Mouse (Mus musculus) heart, postnatal 0 days (tissue): Measurements from ENCODE around the gene Arnt2. TPM values are rescaled to one million over a fixed set of nuclear protein-coding genes. Genes with fewer than 3 reads are reported as not detected.

Experiments used
- ATAC-seq: fragments of 200-750 bp; cut with Nextera tagmentation; 2 replicates; pipeline ENCODE4 v1.8.0; 2017; ENCODE audit warnings: low read depth, moderate number of reproducible peaks, moderate library complexity; ENCODE audit not compliant: insufficient read depth
- DNase-seq: peaks from one replicate; pipeline ENCODE4 v3.0.0-alpha.2; 2016; ENCODE audit warnings: low spot score
- H3K27ac ChIP-seq: fragments of 300-500 bp; sonication (generic); 2 replicates; pipeline ENCODE4 v1.5.1; 2014; ENCODE audit warnings: low read depth, mild to moderate bottlenecking
- H3K27me3 ChIP-seq: fragments of 300-500 bp; sonication (generic); 2 replicates; pipeline ENCODE4 v1.6.1; 2014; ENCODE audit warnings: low read length, mixed read lengths; ENCODE audit not compliant: control insufficient read depth, insufficient read depth
- H3K36me3 ChIP-seq: fragments of 300-500 bp; sonication (generic); replicated peaks from 2 replicates; pipeline ENCODE4 v1.6.1; 2014; ENCODE audit warnings: low read length, mixed read lengths; ENCODE audit not compliant: control insufficient read depth, insufficient read depth
- H3K4me1 ChIP-seq: fragments of 300-500 bp; sonication (generic); 2 replicates; pipeline ENCODE4 v1.6.1; 2014; ENCODE audit warnings: antibody characterized with exemption; ENCODE audit not compliant: control insufficient read depth, insufficient read depth
- H3K4me2 ChIP-seq: fragments of 300-500 bp; sonication (generic); 2 replicates; pipeline ENCODE4 v1.6.1; 2014; ENCODE audit warnings: low read depth, mild to moderate bottlenecking, low read length, moderate library complexity
- H3K4me3 ChIP-seq: fragments of 300-500 bp; sonication (generic); 2 replicates; pipeline ENCODE4 v1.5.1; 2014; ENCODE audit warnings: low read depth, low read length
- H3K9ac ChIP-seq: fragments of 300-500 bp; sonication (generic); replicated peaks from 2 replicates; pipeline ENCODE4 v1.6.1; 2014; ENCODE audit warnings: low read depth, low read length, mixed read lengths
- H3K9me3 ChIP-seq: fragments of 300-500 bp; sonication (generic); replicated peaks from 2 replicates; pipeline ENCODE4 v1.6.1; 2016; ENCODE audit warnings: low read length; ENCODE audit not compliant: control insufficient read depth
- CTCF ChIP-seq: IDR thresholded peaks from 2 replicates; pipeline ENCODE4 v1.5.1; 2016; ENCODE audit warnings: antibody characterized with exemption, control low read depth, low read depth
- EP300 ChIP-seq: IDR thresholded peaks from 2 replicates; pipeline ENCODE4 v1.6.1; 2016; ENCODE audit warnings: antibody characterized with exemption, low read depth
- WGBS: fragments of 180-500 bp; shearing (Covaris S2); extraction: QIAGEN DNeasy Blood & Tissue Kit; methylation state at CpG from one replicate; pipeline ENCODE4 v1.1.7; 2014; 5-methylcytosine and 5-hydroxymethylcytosine counted together
- polyA plus RNA-seq: library from polyadenylated mRNA; unstranded; fragments of >200 nt; fragmentation: Nextera tagmentation; extraction: Ambion mirVana; gene quantifications from 2 replicates; pipeline ENCODE4 v1.2.1, GENCODE M21; 2015
- total RNA-seq: library from RNA; depleted of rRNA; stranded (reverse); fragments of >200 nt; gene quantifications from 2 replicates; pipeline ENCODE4 v1.2.3, GENCODE M21; 2014; ENCODE audit warnings: low replicate concordance

The Arnt2 gene
- total and polyA plus RNA-seq, 2 experiments from 2014 or later, result 0.31 to 2.1 TPM

DNA sequence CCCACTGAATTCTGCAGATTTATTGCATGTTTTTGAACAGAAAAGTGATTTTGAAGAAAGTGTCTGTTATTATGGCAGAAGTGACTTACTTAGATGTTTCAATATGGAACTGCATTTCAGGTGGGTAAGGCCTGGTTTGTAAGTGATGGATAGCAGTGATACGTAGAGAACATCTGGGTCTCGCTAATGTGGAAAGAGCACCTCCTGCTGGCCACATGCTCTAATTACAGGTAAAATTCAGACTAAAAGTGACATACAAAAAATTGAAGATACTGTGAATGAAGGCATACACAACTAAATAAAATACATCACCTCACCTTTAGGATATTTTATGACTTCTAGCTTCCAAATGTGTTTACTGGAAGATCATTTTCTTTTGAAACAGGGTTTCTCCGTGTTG lies 66.8 kb downstream of the Arnt2 start:
- ATAC-seq (no peak), DNase-seq (no peak)
- Histone ChIP-seq H3K4me2 (no peak overlapping the region), H3K4me3 (no peak overlapping the region), H3K9ac (no peak overlapping the region), H3K27me3 (no peaks in the 10 kb centered on the region), H3K9me3 (no peaks in the 10 kb centered on the region), H3K36me3 (no peaks in the 10 kb centered on the region), H3K4me1 (peaks cover 20% of the 10 kb centered on the region), H3K27ac (no peak overlapping the region)
- 96% methylated on average over 3 of the region's 3 CpGs for WGBS
- TF ChIP-seq CTCF (peak; percentile 26; the same call in 1 of the 2 replicates), EP300 (no peak)

GRCm38 (mm10) chr7:84341001-84341400 lies 69.0 kb downstream of the Arnt2 start:
- DNase-seq, result no peak
- Histone ChIP-seq H3K27ac (no peak overlapping the region), H3K4me3 (no peak overlapping the region), H3K27me3 (no peaks in the 10 kb centered on the region), H3K4me1 (peaks cover 39% of the 10 kb centered on the region), H3K9me3 (no peaks in the 10 kb centered on the region), H3K36me3 (no peaks in the 10 kb centered on the region), H3K9ac (no peak overlapping the region), H3K4me2 (no peak overlapping the region)
- ATAC-seq, result no peak
- TF ChIP-seq CTCF, result no peak
- no peak for TF ChIP-seq EP300
- 67% methylated on average over 1 of the region's 1 CpGs for WGBS

- Histone ChIP-seq H3K27me3 (no peaks in the 10 kb centered on the region), H3K4me1 (peaks cover 44% of the 10 kb centered on the region), H3K4me3 (no peak overlapping the region), H3K36me3 (no peaks in the 10 kb centered on the region), H3K9ac (no peak overlapping the region), H3K27ac (peak overlapping the region; percentile 44), H3K4me2 (no peak overlapping the region), H3K9me3 (no peaks in the 10 kb centered on the region)
- WGBS, result 13% methylated on average over 1 of the region's 1 CpGs
- no peak for TF ChIP-seq CTCF
- no peak for TF ChIP-seq EP300
- ATAC-seq (peak; percentile 51), DNase-seq (no peak)
Observed at GRCm38 (mm10) chr7:84339186-84339585, 70.8 kb downstream of the Arnt2 start.

GRCm38 (mm10) chr7:84337768-84338167 lies 72.2 kb downstream of the Arnt2 start:
- Histone ChIP-seq H3K4me2 (no peak overlapping the region), H3K9ac (no peak overlapping the region), H3K27me3 (no peaks in the 10 kb centered on the region), H3K36me3 (no peaks in the 10 kb centered on the region), H3K9me3 (no peaks in the 10 kb centered on the region), H3K4me3 (no peak overlapping the region), H3K4me1 (peaks cover 45% of the 10 kb centered on the region), H3K27ac (peak overlapping the region; percentile 45)
- 0 out of 2 replicates have a peak, but pooled peaks have one; percentile 7 for ATAC-seq
- DNase-seq, result no peak
- TF ChIP-seq CTCF (no peak), EP300 (no peak)
- 33% methylated on average over 4 of the region's 4 CpGs for WGBS

- H3K4me3 ChIP-seq, result no peak overlapping the region
- no peaks in the 10 kb centered on the region for H3K27me3 ChIP-seq
- no peak for DNase-seq
- H3K4me2 ChIP-seq, result no peak overlapping the region
- no peaks in the 10 kb centered on the region for H3K9me3 ChIP-seq
- no peak overlapping the region for H3K9ac ChIP-seq
- H3K27ac ChIP-seq, result peak overlapping the region; percentile 45; the same call in 1 of the 2 replicates
- no peak for ATAC-seq
- H3K4me1 ChIP-seq, result peaks cover 54% of the 10 kb centered on the region
- 72% methylated on average over 4 of the region's 4 CpGs for WGBS
- TF ChIP-seq CTCF, result no peak
- no peak for TF ChIP-seq EP300
- no peaks in the 10 kb centered on the region for H3K36me3 ChIP-seq
Observed at GRCm38 (mm10) chr7:84336907-84337306, 73.1 kb downstream of the Arnt2 start.

GRCm38 (mm10) chr7:84336580-84336886 lies 73.4 kb downstream of the Arnt2 start:
- Histone ChIP-seq H3K36me3 (no peaks in the 10 kb centered on the region), H3K9me3 (no peaks in the 10 kb centered on the region), H3K4me2 (no peak overlapping the region), H3K9ac (no peak overlapping the region), H3K27me3 (no peaks in the 10 kb centered on the region), H3K4me3 (no peak overlapping the region), H3K4me1 (peaks cover 55% of the 10 kb centered on the region), H3K27ac (peak overlapping the region; percentile 21; the same call in 1 of the 2 replicates)
- DNase-seq, result no peak
- TF ChIP-seq EP300, result no peak
- no peak for TF ChIP-seq CTCF
- ATAC-seq, result no peak
- 20% methylated on average over 2 of the region's 2 CpGs for WGBS
